Mouse (Mus musculus) central nervous system, embryonic 11.5 days (tissue): Measurements from ENCODE around the gene Ap2s1. TPM values are rescaled to one million over a fixed set of nuclear protein-coding genes. Genes with fewer than 3 reads are reported as not detected.

ENCODE experiments used
- polyA plus RNA-seq: library from polyadenylated mRNA; depleted of rRNA; stranded (reverse); fragments of >200 nt; gene quantifications from 2 replicates; pipeline ENCODE4 v1.2.3, GENCODE M21; 2012; rRNA removed

Ap2s1 gene
- polyA plus RNA-seq = 256 and 284 TPM in 2 replicates

DNA sequence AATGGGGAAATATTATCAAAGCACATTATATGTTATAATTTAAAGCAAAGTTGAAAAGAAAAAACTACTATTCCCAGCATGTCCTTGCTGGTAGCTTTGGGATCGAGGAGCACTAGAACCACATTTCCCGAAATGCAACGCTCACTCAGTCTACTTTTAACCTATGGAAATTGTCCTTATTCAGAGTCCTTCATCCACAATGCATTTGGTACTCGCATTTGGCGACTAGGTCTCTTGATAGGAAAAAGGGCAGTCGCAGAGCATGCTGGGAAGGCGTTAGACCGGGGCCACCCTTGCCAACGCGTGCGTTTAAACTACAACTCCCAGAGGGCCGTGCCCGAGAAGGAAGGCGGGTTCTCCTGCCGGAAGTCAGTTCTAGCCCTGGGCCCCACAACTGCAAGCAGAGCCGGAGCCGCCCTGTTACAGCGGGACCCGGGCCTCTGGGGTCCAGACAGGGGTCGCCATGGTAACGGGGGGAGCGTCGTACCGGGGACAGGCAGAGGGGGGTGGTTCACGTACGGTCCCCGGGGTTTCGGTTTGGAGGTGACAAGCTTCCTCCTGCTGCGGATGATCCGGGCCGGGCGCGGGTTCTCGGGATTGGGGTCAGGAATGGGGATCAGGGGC, at the start of gene Ap2s1:
Gene Ap2s1, plus strand, starts transcription at position 338 of the 624 bp plus-strand sequence.

DNA sequence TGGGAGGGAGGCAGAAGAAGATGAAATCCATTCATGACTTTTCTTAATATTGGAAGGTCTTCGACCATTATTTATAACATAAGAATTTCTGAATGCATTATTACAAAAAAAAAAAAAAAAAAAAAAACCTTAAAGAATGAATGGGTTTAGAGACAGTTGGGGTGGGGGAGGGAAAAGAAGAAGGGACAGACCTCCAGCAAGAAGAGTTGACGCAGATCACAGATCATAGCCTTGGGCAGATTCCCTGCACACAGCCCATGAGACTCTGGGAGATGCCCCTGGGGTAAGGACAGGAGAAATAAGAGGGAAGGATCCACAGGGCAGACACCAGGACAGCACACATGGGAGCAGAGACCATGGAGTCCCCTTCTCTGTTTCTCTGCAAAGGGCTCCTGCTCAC, 16.6 kb upstream of the Ap2s1 start, which contains the start of gene Ceacam9:
Gene Ceacam9, plus strand, starts transcription at position 301 of the 400 bp plus-strand sequence.

DNA sequence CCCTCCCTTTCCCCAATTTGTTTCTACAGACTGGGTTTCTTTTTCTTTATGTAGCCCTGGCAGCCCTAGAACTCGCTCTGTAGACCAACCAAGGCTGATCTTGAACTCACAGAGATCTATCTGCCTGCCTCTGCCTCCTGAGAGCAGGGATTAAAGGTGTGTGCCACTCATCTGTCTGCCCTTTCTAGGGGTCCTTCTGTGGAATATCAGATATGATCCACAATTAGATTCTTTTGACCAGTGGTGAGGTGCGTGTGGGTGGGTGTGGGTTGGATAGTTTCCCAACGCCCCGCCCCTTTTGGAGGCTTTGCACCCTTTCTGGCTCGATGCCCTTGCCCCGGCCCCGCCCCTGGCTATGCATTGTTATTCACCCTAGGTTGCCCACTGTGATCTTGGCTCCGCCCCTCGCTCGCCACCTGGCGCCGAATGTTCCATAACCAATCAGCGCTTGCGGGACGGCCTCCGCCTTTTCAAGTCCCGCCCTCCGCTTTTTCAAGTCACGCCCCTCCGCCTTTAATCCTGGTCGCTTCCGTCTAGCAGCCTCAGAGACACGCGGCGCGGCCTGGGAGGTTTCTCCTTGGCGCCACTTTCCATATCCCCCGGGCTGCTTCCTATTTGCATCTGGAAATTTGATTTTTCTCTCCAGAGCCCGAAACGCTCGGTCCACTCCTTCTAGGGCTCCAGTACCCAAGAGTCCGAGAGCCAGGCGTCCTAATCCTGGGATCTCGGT, 42.8 kb downstream of the Ap2s1 start, which contains the start of gene Slc1a5:
Gene Slc1a5, plus strand, starts transcription at position 516 of the 730 bp plus-strand sequence.

Other genes with a start within 250 kb of the Ap2s1 start
- gene Arhgap35, start 123.4 kb upstream of the Ap2s1 start, polyA plus RNA-seq = 24.0 and 36.1 TPM in 2 replicates
- not detected in 2 replicates for gene Ceacam15, start 62.7 kb upstream of the Ap2s1 start, polyA plus RNA-seq
- not detected in 2 replicates for gene Ceacam9, start 16.5 kb upstream of the Ap2s1 start, polyA plus RNA-seq
- gene Slc1a5, start 42.9 kb downstream of the Ap2s1 start, polyA plus RNA-seq = 61.6 and 64.9 TPM in 2 replicates
- gene Strn4, start 77.5 kb downstream of the Ap2s1 start, polyA plus RNA-seq = 177 and 182 TPM in 2 replicates
- 29.3 and 35.3 TPM in 2 replicates for gene Fkrp, start 78.3 kb downstream of the Ap2s1 start, polyA plus RNA-seq
- 17.6 and 18.1 TPM in 2 replicates for gene Prkd2, start 104.5 kb downstream of the Ap2s1 start, polyA plus RNA-seq
- 40.8 and 52.2 TPM in 2 replicates for gene Dact3, start 136.9 kb downstream of the Ap2s1 start, polyA plus RNA-seq
- gene Gng8, start 153.4 kb downstream of the Ap2s1 start, polyA plus RNA-seq = 33.1 and 38.4 TPM in 2 replicates
- gene Ptgir, start 168.1 kb downstream of the Ap2s1 start, polyA plus RNA-seq = 0.94 and 1.0 TPM in 2 replicates
- gene Calm3, start 185.7 kb downstream of the Ap2s1 start, polyA plus RNA-seq = 330 and 348 TPM in 2 replicates
- 10.3 and 15.8 TPM in 2 replicates for gene Pnmal2, start 206.3 kb downstream of the Ap2s1 start, polyA plus RNA-seq
- gene Pnmal1, start 221.3 kb downstream of the Ap2s1 start, polyA plus RNA-seq = 7.1 and 14.8 TPM in 2 replicates
- 3.1 and 4.9 TPM in 2 replicates for gene Gm42372, start 244.7 kb downstream of the Ap2s1 start, polyA plus RNA-seq